Mouse (Mus musculus): ENCODE measurements around the gene Arpc5l. TPM values are rescaled to one million over a fixed set of nuclear protein-coding genes. Genes with fewer than 3 reads are reported as not detected.
A peak's percentile ranks its signal among the peaks of the same experiment; 100 is the strongest.

The Arpc5l gene
- polyA plus RNA-seq, 1 experiment from 2014 or later, result 60.7 TPM

DNA sequence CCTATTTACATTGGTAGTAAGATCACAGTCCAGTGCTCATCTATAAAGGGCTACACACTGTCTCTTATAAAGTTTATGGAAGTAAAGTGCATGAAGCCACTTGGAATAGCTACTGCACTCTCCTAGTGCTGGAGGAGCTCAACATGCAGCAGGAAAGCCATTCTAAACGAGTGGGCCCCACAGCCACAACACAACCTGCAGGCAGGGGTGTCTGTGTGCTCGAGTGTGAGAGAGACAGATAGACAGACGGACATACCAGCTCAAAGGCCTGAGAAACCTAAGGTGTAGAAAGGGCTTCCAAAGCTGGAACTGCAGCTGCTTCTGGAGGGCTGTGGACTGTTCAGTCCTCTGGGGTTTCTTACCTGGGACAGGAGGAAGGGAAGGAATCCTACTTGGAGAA lies 11.4 kb downstream of the Arpc5l start:
- no peak for TF ChIP-seq EP300 (IDR thresholded peaks at IDR 0.05; ENCODE audit: low read depth)
- no peak for TF ChIP-seq CTCF (IDR thresholded peaks at IDR 0.05; ENCODE audit: low read depth)
- 65% methylated on average over 3 of the region's 3 CpGs for WGBS (ENCODE audit: insufficient replicate concordance)
- no peak for DNase-seq
- Histone ChIP-seq H3K4me2 (ENCODE audit: low read depth, low read length) (no peak overlapping the region), H3K27me3 (ENCODE audit: insufficient read depth, low read length) (no peaks in the 10 kb centered on the region), H3K27ac (ENCODE audit: low read depth) (no peak overlapping the region), H3K4me1 (ENCODE audit: insufficient read depth) (peaks cover 6% of the 10 kb centered on the region), H3K36me3 (replicated peaks; ENCODE audit: insufficient read depth, low read length) (peaks cover 75% of the 10 kb centered on the region), H3K9me3 (ENCODE audit: low read length) (no peaks in the 10 kb centered on the region), H3K9ac (replicated peaks) (no peak overlapping the region), H3K4me3 (ENCODE audit: low read depth, low read length) (no peak overlapping the region)
- ATAC-seq, result no peak

- Histone ChIP-seq H3K4me2 (ENCODE audit: low read depth, low read length) (no peak overlapping the region), H3K9ac (replicated peaks) (no peak overlapping the region), H3K27ac (ENCODE audit: low read depth) (no peak overlapping the region), H3K9me3 (ENCODE audit: low read length) (no peaks in the 10 kb centered on the region), H3K4me3 (ENCODE audit: low read depth, low read length) (no peak overlapping the region), H3K27me3 (ENCODE audit: insufficient read depth, low read length) (no peaks in the 10 kb centered on the region), H3K36me3 (replicated peaks; ENCODE audit: insufficient read depth, low read length) (peaks cover 75% of the 10 kb centered on the region), H3K4me1 (ENCODE audit: insufficient read depth) (no peaks in the 10 kb centered on the region)
- 81% methylated on average over 1 of the region's 1 CpGs for WGBS (ENCODE audit: insufficient replicate concordance)
- no peak for ATAC-seq
- TF ChIP-seq EP300 (IDR thresholded peaks at IDR 0.05; ENCODE audit: low read depth), result no peak
- DNase-seq, result no peak
Observed at GRCm38 (mm10) chr2:39020004-39020403, 14.9 kb downstream of the Arpc5l start.

DNA sequence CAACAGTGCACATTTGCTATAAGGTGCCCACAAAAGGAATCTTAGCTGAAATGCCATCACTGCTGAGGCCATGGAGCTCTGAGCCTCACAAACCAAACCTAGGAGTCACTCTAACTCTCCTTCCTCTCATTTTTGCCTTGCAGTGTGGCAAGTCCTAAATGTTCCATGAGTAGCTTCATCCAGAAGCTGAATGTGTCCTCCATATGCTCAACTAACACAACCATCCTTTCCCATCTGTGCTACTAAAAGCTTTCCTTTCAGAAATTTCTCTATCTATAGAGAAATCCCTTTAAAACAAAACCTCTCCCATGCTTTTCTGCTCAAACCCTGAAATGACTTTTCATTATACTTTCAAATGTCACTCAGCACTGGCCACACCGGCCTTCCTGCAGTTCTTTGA lies 26.5 kb downstream of the Arpc5l start:
- Histone ChIP-seq H3K4me1 (ENCODE audit: insufficient read depth) (no peaks in the 10 kb centered on the region), H3K4me3 (ENCODE audit: low read depth, low read length) (no peak overlapping the region), H3K4me2 (ENCODE audit: low read depth, low read length) (no peak overlapping the region), H3K9ac (replicated peaks) (no peak overlapping the region), H3K27ac (ENCODE audit: low read depth) (no peak overlapping the region), H3K27me3 (ENCODE audit: insufficient read depth, low read length) (no peaks in the 10 kb centered on the region), H3K36me3 (replicated peaks; ENCODE audit: insufficient read depth, low read length) (peaks cover 63% of the 10 kb centered on the region), H3K9me3 (ENCODE audit: low read length) (no peaks in the 10 kb centered on the region)
- no peak for DNase-seq
- WGBS (ENCODE audit: insufficient replicate concordance), result 95% methylated on average over 1 of the region's 1 CpGs
- no peak for ATAC-seq
- no peak for TF ChIP-seq CTCF (IDR thresholded peaks at IDR 0.05; ENCODE audit: low read depth)
- TF ChIP-seq EP300 (IDR thresholded peaks at IDR 0.05; ENCODE audit: low read depth), result no peak

DNA sequence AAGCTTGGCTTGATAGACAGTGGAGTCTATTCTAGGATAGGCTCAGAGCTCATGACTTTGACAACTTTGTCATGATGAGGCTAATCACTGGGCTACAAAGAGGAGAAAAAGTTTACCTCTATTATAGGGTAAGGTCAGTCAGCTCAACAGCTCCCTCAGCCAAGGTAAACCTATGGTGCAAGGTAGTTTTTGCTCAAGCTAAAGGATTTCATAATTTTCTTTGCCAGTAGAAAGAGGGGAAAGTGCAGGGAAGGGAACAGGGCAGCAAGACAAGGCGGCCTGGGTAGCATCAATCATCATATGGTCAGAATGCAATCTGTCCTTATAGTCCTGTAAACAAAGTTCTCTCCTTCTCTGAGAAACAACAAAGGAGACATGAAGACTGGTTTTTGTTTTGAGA lies 35.1 kb downstream of the Arpc5l start:
- H3K9ac ChIP-seq (replicated peaks), result no peak overlapping the region
- ATAC-seq (no peak), DNase-seq (no peak)
- H3K27me3 ChIP-seq (ENCODE audit: insufficient read depth, low read length), result no peaks in the 10 kb centered on the region
- H3K4me3 ChIP-seq (ENCODE audit: low read depth, low read length), result no peak overlapping the region
- no peak for TF ChIP-seq EP300 (IDR thresholded peaks at IDR 0.05; ENCODE audit: low read depth)
- no peak for TF ChIP-seq CTCF (IDR thresholded peaks at IDR 0.05; ENCODE audit: low read depth)
- no peak overlapping the region for H3K4me2 ChIP-seq (ENCODE audit: low read depth, low read length)
- no peak overlapping the region for H3K27ac ChIP-seq (ENCODE audit: low read depth)
- H3K9me3 ChIP-seq (ENCODE audit: low read length), result no peaks in the 10 kb centered on the region
- H3K36me3 ChIP-seq (replicated peaks; ENCODE audit: insufficient read depth, low read length), result peaks cover 36% of the 10 kb centered on the region
- WGBS (ENCODE audit: insufficient replicate concordance), result 89% methylated on average over 1 of the region's 1 CpGs
- H3K4me1 ChIP-seq (ENCODE audit: insufficient read depth), result no peaks in the 10 kb centered on the region

GRCm38 (mm10) chr2:39048515-39048914 lies 43.4 kb downstream of the Arpc5l start:
- H3K9ac ChIP-seq (replicated peaks), result no peak overlapping the region

DNA sequence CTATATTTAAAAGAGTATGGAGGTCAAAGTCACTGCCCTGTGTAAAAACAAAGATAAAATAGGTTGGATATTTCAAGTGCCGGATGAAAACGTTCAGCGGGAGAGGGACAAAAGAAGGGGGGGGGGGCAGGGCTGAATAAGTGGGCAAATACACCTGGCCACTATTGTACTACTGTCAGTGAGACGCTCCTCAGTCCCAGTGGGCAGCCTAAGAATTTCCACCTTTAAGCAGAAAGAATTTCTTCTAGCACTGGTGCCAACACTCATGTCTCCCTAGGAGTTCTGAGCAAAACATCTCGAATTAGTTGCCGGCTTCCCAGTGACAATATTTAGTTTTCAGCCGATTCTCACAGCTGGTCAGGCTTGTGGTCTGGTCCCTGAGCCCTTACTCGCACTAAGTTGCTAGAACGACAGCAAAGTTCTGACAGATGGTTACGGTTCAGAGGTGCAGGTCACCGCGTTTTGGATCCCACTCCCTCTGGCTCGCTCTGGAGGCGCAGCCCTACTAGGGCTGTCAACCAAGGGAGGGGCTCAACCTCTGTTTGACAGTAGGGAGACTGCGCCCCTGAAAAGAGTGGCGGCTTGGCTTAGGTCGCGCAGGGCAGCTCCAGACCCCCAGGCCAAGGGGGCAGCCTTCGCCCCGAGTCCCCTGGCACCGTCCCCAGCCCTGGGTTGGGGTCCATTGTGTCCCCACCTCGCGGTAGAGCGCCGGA lies 59.7 kb downstream of the Arpc5l start:
- TF ChIP-seq CTCF (IDR thresholded peaks at IDR 0.05; ENCODE audit: low read depth), result no peak
- no peak for TF ChIP-seq EP300 (IDR thresholded peaks at IDR 0.05; ENCODE audit: low read depth)
- DNase-seq (no peak), ATAC-seq (peak; percentile 71)
- peak overlapping the region; percentile 94 for H3K9ac ChIP-seq (replicated peaks)
- 3% methylated on average over 25 of the region's 25 CpGs for WGBS (ENCODE audit: insufficient replicate concordance)
- H3K4me1 ChIP-seq (ENCODE audit: insufficient read depth), result peaks cover 7% of the 10 kb centered on the region
- peak overlapping the region; percentile 84 for H3K4me3 ChIP-seq (ENCODE audit: low read depth, low read length)
- H3K36me3 ChIP-seq (replicated peaks; ENCODE audit: insufficient read depth, low read length), result peaks cover 9% of the 10 kb centered on the region
- H3K27ac ChIP-seq (ENCODE audit: low read depth), result peak overlapping the region; percentile 96
- H3K9me3 ChIP-seq (ENCODE audit: low read length), result no peaks in the 10 kb centered on the region
- no peaks in the 10 kb centered on the region for H3K27me3 ChIP-seq (ENCODE audit: insufficient read depth, low read length)
- H3K4me2 ChIP-seq (ENCODE audit: low read depth, low read length), result peak overlapping the region; percentile 87

More at GRCm38 (mm10) chr2:39048515-39048914, 43.4 kb downstream of the Arpc5l start:
- TF ChIP-seq EP300 (IDR thresholded peaks at IDR 0.05; ENCODE audit: low read depth), result no peak
- TF ChIP-seq CTCF (IDR thresholded peaks at IDR 0.05; ENCODE audit: low read depth), result no peak
- Histone ChIP-seq H3K27me3 (ENCODE audit: insufficient read depth, low read length) (no peaks in the 10 kb centered on the region), H3K9me3 (ENCODE audit: low read length) (no peaks in the 10 kb centered on the region), H3K4me3 (ENCODE audit: low read depth, low read length) (no peak overlapping the region), H3K4me2 (ENCODE audit: low read depth, low read length) (no peak overlapping the region), H3K27ac (ENCODE audit: low read depth) (no peak overlapping the region), H3K4me1 (ENCODE audit: insufficient read depth) (no peaks in the 10 kb centered on the region), H3K36me3 (replicated peaks; ENCODE audit: insufficient read depth, low read length) (peaks cover 55% of the 10 kb centered on the region)
- ATAC-seq (no peak), DNase-seq (no peak)
- 93% methylated on average over 1 of the region's 1 CpGs for WGBS (ENCODE audit: insufficient replicate concordance)

Other genes with a start within 250 kb of the Arpc5l start
- gene Nr6a1, start 77.7 kb upstream of the Arpc5l start, polyA plus RNA-seq (2015; fragmentation: Nextera tagmentation; extraction: Ambion mirVana), result 0.83 and 1.1 TPM in 2 replicates
- 0.06 and 0.12 TPM in 2 replicates for gene Olfml2a, start 73.4 kb upstream of the Arpc5l start, polyA plus RNA-seq (2015; fragmentation: Nextera tagmentation; extraction: Ambion mirVana)
- gene Wdr38, start 7.9 kb upstream of the Arpc5l start, polyA plus RNA-seq (2015; fragmentation: Nextera tagmentation; extraction: Ambion mirVana), result 0.53 and 0.60 TPM in 2 replicates
- 574 and 582 TPM in 2 replicates for gene Rpl35, start 276 bp downstream of the Arpc5l start, polyA plus RNA-seq (2015; fragmentation: Nextera tagmentation; extraction: Ambion mirVana)
- gene Golga1, start 60.2 kb downstream of the Arpc5l start, polyA plus RNA-seq (2015; fragmentation: Nextera tagmentation; extraction: Ambion mirVana), result 7.5 and 9.9 TPM in 2 replicates
- gene Scai, start 185.4 kb downstream of the Arpc5l start, polyA plus RNA-seq (2015; fragmentation: Nextera tagmentation; extraction: Ambion mirVana), result 0.56 and 0.70 TPM in 2 replicates
- gene Ppp6c, start 221.1 kb downstream of the Arpc5l start, polyA plus RNA-seq (2015; fragmentation: Nextera tagmentation; extraction: Ambion mirVana), result 35.5 and 37.0 TPM in 2 replicates